Mouse (Mus musculus) C2C12 (cell line): ENCODE data around the gene Hdac7.

Experiments
- CTCF ChIP-seq: IDR thresholded peaks from one replicate; pipeline ENCODE4 v1.5.1; 2011; ENCODE audit not compliant: control insufficient read depth, insufficient read depth, insufficient read length
- MAX ChIP-seq: IDR thresholded peaks from one replicate; pipeline ENCODE4 v1.6.1; 2011; ENCODE audit warnings: mild to moderate bottlenecking, control low read depth
- MYOG ChIP-seq: IDR thresholded peaks from one replicate; pipeline ENCODE4 v1.6.1; 2011; ENCODE audit not compliant: control insufficient read depth, insufficient read length; ENCODE audit errors: extremely low read depth
- USF1 ChIP-seq: IDR thresholded peaks from one replicate; pipeline ENCODE4 v1.6.1; 2011; ENCODE audit warnings: low read depth, mild to moderate bottlenecking, control low read depth, moderate library complexity

DNA sequence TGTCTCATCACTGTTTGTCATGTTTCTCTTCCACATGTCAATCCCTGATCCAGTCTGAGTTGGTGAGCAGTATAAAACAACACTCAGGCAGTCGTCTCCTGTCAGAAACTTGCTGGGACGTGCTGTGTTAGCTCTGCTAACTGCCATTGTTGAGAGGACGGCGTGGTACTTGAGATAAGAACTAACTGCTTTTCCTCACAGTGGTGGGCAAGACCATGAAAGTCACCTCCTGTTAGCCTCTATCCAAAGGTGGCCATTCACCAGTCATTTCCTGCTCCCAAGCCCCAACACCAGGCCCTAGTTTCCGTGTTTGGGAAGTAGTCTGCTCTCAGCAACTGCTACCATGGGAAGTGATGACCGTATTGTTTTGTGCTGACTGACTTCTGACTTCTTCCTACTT is 20.9 kb upstream of the Hdac7 start:
- no peak for TF ChIP-seq CTCF
- no peak for TF ChIP-seq MAX
- TF ChIP-seq MYOG: no peak
- TF ChIP-seq USF1: no peak
